ENCODE assay signal across 14 mouse cellular contexts in genomic region chr3:48586145-48586544, GRCm38 (mm10).
DNase-seq lines count a peak whose midpoint lies in the region; ATAC-seq lines count a peak whose summit lies in the region.
"Had no signal": no experiment of that assay in that cellular context is flagged by ENCODE, and none has a peak within 500 bp of the region (broad histone marks: within the 10 kb centered on the region; RNA-seq: fewer than 3 reads in every experiment).

No protein-coding gene starts in this region.

- no peak overlapping the region for H3K9ac ChIP-seq in kidney, embryonic 14.5 days (ENCODE audit: low read depth, low read length)
- no peak overlapping the region for H3K9ac ChIP-seq in liver, embryonic 12.5 days
- H3K9ac ChIP-seq in hindbrain, embryonic 12.5 days = no peak overlapping the region
- H3K9ac ChIP-seq: hindbrain, embryonic 13.5 days; neural tube, embryonic 12.5 days had no signal

- DNase-seq in kidney, adult 9 months = peak; percentile 29
- DNase-seq in R1 (ENCODE audit: low read depth, low spot score) (peak; percentile 28), adipocyte (ENCODE audit: low spot score) (no peak)
- peak; percentile 6 for DNase-seq in embryo, embryonic 9.5 days (ENCODE audit: extremely low spot score)
- DNase-seq in frontal cortex, postnatal 36 days (ENCODE audit: low spot score in 2 of 2) = no peak
- DNase-seq: cerebellum, adult 9-10 months; gastrocnemius, postnatal 14 days; lung, postnatal 36 days had no signal

- H3K4me3 ChIP-seq in kidney, embryonic 14.5 days (ENCODE audit: low read length) = no peak overlapping the region
- H3K4me3 ChIP-seq in liver, embryonic 12.5 days = no peak overlapping the region
- no peak overlapping the region for H3K4me3 ChIP-seq in hindbrain, embryonic 12.5 days
- H3K4me3 ChIP-seq: hindbrain, embryonic 13.5 days; neural tube, embryonic 12.5 days had no signal

- no peaks in the 10 kb centered on the region for H3K9me3 ChIP-seq in kidney, embryonic 14.5 days (ENCODE audit: control insufficient read depth, low read length)
- no peaks in the 10 kb centered on the region for H3K9me3 ChIP-seq in liver, embryonic 12.5 days (replicated peaks)
- H3K9me3 ChIP-seq in hindbrain, embryonic 12.5 days (replicated peaks) = no peaks in the 10 kb centered on the region
- H3K9me3 ChIP-seq: hindbrain, embryonic 13.5 days; neural tube, embryonic 12.5 days had no signal

- H3K27me3 ChIP-seq in kidney, embryonic 14.5 days (ENCODE audit: control insufficient read depth, insufficient read depth, low read length) = no peaks in the 10 kb centered on the region
- H3K27me3 ChIP-seq in liver, embryonic 12.5 days (replicated peaks) = no peaks in the 10 kb centered on the region
- no peaks in the 10 kb centered on the region for H3K27me3 ChIP-seq in hindbrain, embryonic 12.5 days
- H3K27me3 ChIP-seq: hindbrain, embryonic 13.5 days; neural tube, embryonic 12.5 days had no signal

- no peak overlapping the region for H3K27ac ChIP-seq in kidney, embryonic 14.5 days (ENCODE audit: low read depth, low read length)
- no peak overlapping the region for H3K27ac ChIP-seq in liver, embryonic 12.5 days
- no peak overlapping the region for H3K27ac ChIP-seq in hindbrain, embryonic 12.5 days
- H3K27ac ChIP-seq: hindbrain, embryonic 13.5 days; kidney, postnatal 0 days; neural tube, embryonic 12.5 days had no signal

- H3K36me3 ChIP-seq in kidney, embryonic 14.5 days (ENCODE audit: control insufficient read depth, insufficient read depth, low read length) = no peaks in the 10 kb centered on the region
- H3K36me3 ChIP-seq in liver, embryonic 12.5 days = no peaks in the 10 kb centered on the region
- H3K36me3 ChIP-seq in hindbrain, embryonic 12.5 days = no peaks in the 10 kb centered on the region
- H3K36me3 ChIP-seq: hindbrain, embryonic 13.5 days; neural tube, embryonic 12.5 days had no signal

- H3K4me1 ChIP-seq in kidney, embryonic 14.5 days (ENCODE audit: control insufficient read depth, insufficient read depth, low read length) = no peaks in the 10 kb centered on the region
- no peaks in the 10 kb centered on the region for H3K4me1 ChIP-seq in liver, embryonic 12.5 days
- no peaks in the 10 kb centered on the region for H3K4me1 ChIP-seq in hindbrain, embryonic 12.5 days
- H3K4me1 ChIP-seq: hindbrain, embryonic 13.5 days; neural tube, embryonic 12.5 days had no signal

- WGBS in kidney, embryonic 14.5 days = 26% methylated on average over 1 of the region's 1 CpGs
- WGBS in liver, embryonic 12.5 days (ENCODE audit: insufficient replicate concordance) = 45% methylated on average over 1 of the region's 1 CpGs
- WGBS in hindbrain, embryonic 12.5 days = 17% methylated on average over 1 of the region's 1 CpGs

- H3K4me2 ChIP-seq in kidney, embryonic 14.5 days (replicated peaks; ENCODE audit: low read depth, low read length) = no peak overlapping the region
- H3K4me2 ChIP-seq in liver, embryonic 12.5 days = no peak overlapping the region
- no peak overlapping the region for H3K4me2 ChIP-seq in hindbrain, embryonic 12.5 days (replicated peaks)
- H3K4me2 ChIP-seq: hindbrain, embryonic 13.5 days; neural tube, embryonic 12.5 days had no signal

- no peak for ATAC-seq in kidney, embryonic 14.5 days (ENCODE audit: low FRiP score, low TSS enrichment)
- ATAC-seq in liver, embryonic 12.5 days = peak; percentile 55
- no peak for ATAC-seq in hindbrain, embryonic 12.5 days (ENCODE audit: low FRiP score)

Comparison
In these comparisons a context has a peak if more than half of its experiments do, and no peak if none do; other contexts are left out.
1. DNase-seq: peak in kidney, adult 9 months (single experiment), R1 (single experiment) and embryo, embryonic 9.5 days (single experiment); none in adipocyte (single experiment) and frontal cortex, postnatal 36 days (0 of 2).